Mouse (Mus musculus) forebrain, embryonic 10.5 days (tissue): ENCODE data around the gene Atg9a. TPM values are rescaled to one million over a fixed set of nuclear protein-coding genes. Genes with fewer than 3 reads are reported as not detected.

Source experiments
- DNase-seq: peaks from one replicate; pipeline ENCODE4 v3.0.0-alpha.2; 2017; ENCODE audit warnings: low spot score; ENCODE audit errors: extremely low spot score
- H3K27ac ChIP-seq: fragments of 300-500 bp; sonication (generic); 2 replicates; pipeline ENCODE4 v1.5.1; 2016; ENCODE audit warnings: mild to moderate bottlenecking
- H3K27me3 ChIP-seq: fragments of 300-500 bp; sonication (generic); 2 replicates; pipeline ENCODE4 v1.6.1; 2016; ENCODE audit warnings: mild to moderate bottlenecking; ENCODE audit not compliant: poor library complexity, severe bottlenecking
- H3K36me3 ChIP-seq: fragments of 300-500 bp; sonication (generic); replicated peaks from 2 replicates; pipeline ENCODE4 v1.6.1; 2016; ENCODE audit warnings: mild to moderate bottlenecking, moderate library complexity
- H3K4me1 ChIP-seq: fragments of 300-500 bp; sonication (generic); 2 replicates; pipeline ENCODE4 v1.6.1; 2016
- H3K4me3 ChIP-seq: fragments of 300-500 bp; sonication (generic); 2 replicates; pipeline ENCODE4 v1.5.1; 2016; ENCODE audit warnings: mild to moderate bottlenecking, moderate library complexity
- H3K9me3 ChIP-seq: fragments of 300-500 bp; sonication (generic); 2 replicates; pipeline ENCODE4 v1.6.1; 2016; ENCODE audit warnings: mild to moderate bottlenecking, moderate library complexity
- WGBS: fragments of 180-500 bp; shearing (Covaris S2); methylation state at CpG from one replicate; pipeline ENCODE4 v1.1.7; 2016; 5-methylcytosine and 5-hydroxymethylcytosine counted together
- microRNA-seq: library from miRNA; unstranded; fragments of <30 nt; microRNA quantifications from one replicate; pipeline ENCODE4, GENCODE M21; 2017
- polyA plus RNA-seq: library from polyadenylated mRNA; unstranded; fragments of >200 nt; fragmentation: Nextera tagmentation; extraction: Ambion mirVana; gene quantifications from 2 replicates; pipeline ENCODE4 v1.2.1, GENCODE M21; 2016

Gene Atg9a
- polyA plus RNA-seq, 1 experiment from 2014 or later, result 19.2 TPM

GRCm38 (mm10) chr1:75145589-75145988 lies 46.4 kb downstream of the Atg9a start:
- H3K27ac ChIP-seq, result no peak overlapping the region
- H3K36me3 ChIP-seq, result peaks cover 57% of the 10 kb centered on the region
- peaks cover 6% of the 10 kb centered on the region; the same call in 1 of the 2 replicates for H3K27me3 ChIP-seq
- peaks cover 34% of the 10 kb centered on the region for H3K4me1 ChIP-seq
- no peaks in the 10 kb centered on the region for H3K9me3 ChIP-seq
- WGBS, result 98% methylated on average over 3 of the region's 3 CpGs
- H3K4me3 ChIP-seq, result no peak overlapping the region
- DNase-seq, result no peak

DNA sequence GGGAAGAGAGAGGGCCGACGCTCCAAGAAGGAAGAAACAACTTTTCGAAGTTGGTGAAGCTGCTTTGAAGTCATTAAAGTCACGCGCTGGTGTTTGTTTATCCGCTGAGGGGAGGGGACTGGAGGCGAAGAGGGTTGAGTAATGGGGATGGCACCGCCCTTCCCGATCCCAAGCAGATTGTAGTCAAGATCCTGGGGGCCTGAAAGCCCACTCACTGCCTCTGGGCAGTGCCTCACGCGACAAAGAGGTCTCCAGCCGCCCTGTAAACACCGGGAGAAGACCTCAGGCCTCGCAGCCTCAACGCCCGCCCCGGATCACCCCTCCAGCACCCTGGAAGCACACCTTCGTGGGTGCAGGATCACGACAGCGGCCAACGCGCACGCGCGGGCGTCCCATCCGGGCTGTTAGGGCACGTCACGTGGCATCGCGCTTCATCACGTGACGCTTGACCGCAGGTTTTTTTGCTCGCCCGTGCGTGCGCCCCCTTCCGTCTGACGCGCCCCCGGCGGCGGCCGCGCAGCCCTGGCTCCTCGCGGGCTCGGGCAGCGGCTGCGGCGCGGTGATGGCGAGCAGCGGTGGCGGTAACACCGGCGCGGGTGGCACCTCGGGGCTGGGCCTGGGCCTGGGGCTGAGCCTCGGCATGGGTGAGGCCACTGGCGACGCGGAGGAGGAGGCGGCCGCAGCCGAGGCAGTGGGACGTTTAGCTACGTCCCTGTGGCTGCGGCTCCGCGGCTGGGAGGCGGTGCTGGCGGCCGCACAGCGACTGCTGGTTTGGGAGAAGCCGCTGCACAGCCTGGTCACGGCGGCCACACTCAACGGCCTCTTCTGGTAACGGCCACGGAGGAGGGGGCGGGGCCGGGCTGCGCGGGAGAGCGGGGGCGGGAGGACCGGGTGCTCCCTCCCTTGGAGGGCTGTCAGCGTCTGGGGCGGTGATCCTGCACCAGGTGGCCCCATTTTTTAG lies 49.4 kb downstream of the Atg9a start, which contains the start of the genes Cnppd1 and Retreg2:
TSS of gene Cnppd1 (minus strand) at position 411 of the 961 bp plus-strand sequence.
TSS of gene Retreg2 (plus strand) at position 478 of the 961 bp plus-strand sequence.
- peaks cover 6% of the 10 kb centered on the region; the same call in 1 of the 2 replicates for H3K27me3 ChIP-seq
- under 1% methylated on average over 89 of the region's 91 CpGs for WGBS
- H3K27ac ChIP-seq, result peak within 1 kb of the TSS; percentile 97
- peaks cover 34% of the 10 kb centered on the region for H3K4me1 ChIP-seq
- peak; percentile 97 for DNase-seq
- peak within 1 kb of the TSS; percentile 88 for H3K4me3 ChIP-seq
- peaks cover 61% of the 10 kb centered on the region for H3K36me3 ChIP-seq
- no peaks in the 10 kb centered on the region for H3K9me3 ChIP-seq

- under 1% methylated on average over 53 of the region's 53 CpGs for WGBS
- H3K9me3 ChIP-seq, result no peaks in the 10 kb centered on the region
- H3K27me3 ChIP-seq, result peaks cover 6% of the 10 kb centered on the region; the same call in 1 of the 2 replicates
- DNase-seq, result peak; percentile 44
- H3K27ac ChIP-seq, result peak overlapping the region; percentile 97
- peaks cover 34% of the 10 kb centered on the region for H3K4me1 ChIP-seq
- peak overlapping the region; percentile 88 for H3K4me3 ChIP-seq
- peaks cover 61% of the 10 kb centered on the region for H3K36me3 ChIP-seq
Observed at GRCm38 (mm10) chr1:75141486-75142190, 50.4 kb downstream of the Atg9a start.

DNA sequence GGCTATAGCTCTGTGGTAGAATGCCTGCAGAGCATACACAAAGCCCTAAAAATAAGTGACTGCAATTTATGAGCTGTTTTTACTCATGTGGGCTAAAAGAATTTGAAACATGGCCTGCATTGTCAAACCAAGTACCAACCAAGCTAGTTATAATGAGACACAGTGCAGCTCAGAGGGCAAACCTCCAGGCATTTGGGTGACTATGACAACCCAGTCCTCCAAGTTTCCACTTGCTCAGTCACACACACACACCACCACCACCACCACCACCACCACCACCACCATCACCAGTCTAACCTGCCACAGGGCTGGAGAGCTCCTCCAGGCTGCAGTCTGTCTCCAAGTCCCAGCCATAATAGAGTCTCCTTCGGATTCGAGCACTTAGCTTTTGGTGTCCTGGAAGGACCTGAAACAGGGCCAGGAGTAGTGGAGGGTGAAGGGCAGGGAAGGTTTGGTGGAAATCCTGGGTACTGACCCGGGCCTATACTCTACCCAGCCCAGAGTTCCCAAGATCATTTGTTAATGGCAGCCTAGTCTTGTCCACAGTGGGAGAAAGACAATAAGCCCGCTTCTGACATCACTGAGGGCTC lies 51.3 kb downstream of the Atg9a start:
- peak overlapping the region; percentile 88 for H3K4me3 ChIP-seq
- WGBS, result 69% methylated on average over 4 of the region's 4 CpGs
- H3K27me3 ChIP-seq, result peaks cover 6% of the 10 kb centered on the region; the same call in 1 of the 2 replicates
- no peaks in the 10 kb centered on the region for H3K9me3 ChIP-seq
- DNase-seq, result no peak
- H3K27ac ChIP-seq, result peak overlapping the region; percentile 97
- H3K4me1 ChIP-seq, result peaks cover 34% of the 10 kb centered on the region
- peaks cover 61% of the 10 kb centered on the region for H3K36me3 ChIP-seq

DNA sequence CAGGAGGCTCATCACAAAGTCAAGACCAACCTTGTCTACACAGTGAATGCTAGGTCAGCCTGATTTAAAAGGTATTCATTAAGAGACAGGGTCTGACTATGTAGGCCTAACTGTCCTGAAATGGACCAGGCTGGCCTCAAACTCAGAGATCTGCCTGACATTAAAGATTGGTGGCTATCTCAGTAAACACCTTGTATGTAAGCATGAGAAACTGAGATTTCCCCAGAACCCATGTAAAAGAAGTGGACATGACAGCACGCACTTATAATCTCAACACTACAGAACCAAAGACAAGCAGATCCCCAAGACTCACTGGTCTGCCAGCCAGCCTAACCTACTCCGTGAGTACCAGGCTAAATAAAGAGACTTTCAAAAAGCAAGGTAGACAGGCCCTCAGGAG lies 53.5 kb downstream of the Atg9a start:
- WGBS, result 93% methylated on average over 2 of the region's 2 CpGs
- H3K36me3 ChIP-seq, result peaks cover 48% of the 10 kb centered on the region
- no peak overlapping the region for H3K4me3 ChIP-seq
- H3K27ac ChIP-seq, result no peak overlapping the region
- peaks cover 6% of the 10 kb centered on the region; the same call in 1 of the 2 replicates for H3K27me3 ChIP-seq
- no peak for DNase-seq
- peaks cover 25% of the 10 kb centered on the region for H3K4me1 ChIP-seq
- H3K9me3 ChIP-seq, result no peaks in the 10 kb centered on the region

GRCm38 (mm10) chr1:75136730-75137129 lies 55.3 kb downstream of the Atg9a start:
- peaks cover 12% of the 10 kb centered on the region for H3K4me1 ChIP-seq
- 79% methylated on average over 3 of the region's 3 CpGs for WGBS
- no peak for DNase-seq

DNA sequence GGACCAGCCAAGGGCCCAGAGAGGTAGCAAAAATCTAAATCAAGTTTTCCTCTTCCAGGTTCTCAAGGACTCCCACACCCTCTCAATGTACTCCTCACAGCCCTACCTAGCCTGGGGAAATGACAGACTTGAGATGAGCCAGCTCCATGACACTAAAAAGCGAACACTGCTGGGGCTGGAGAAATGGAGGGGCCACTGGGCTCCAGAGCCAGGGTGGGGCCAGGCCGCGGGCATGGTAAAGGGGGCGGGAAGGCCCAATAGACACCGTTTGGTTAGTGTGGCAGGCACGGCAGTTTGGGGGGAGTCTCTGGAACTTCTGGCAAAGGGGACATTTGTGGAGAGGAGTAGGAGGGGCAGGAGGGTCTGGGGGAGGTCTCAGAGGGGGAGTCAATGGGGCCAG lies 55.7 kb downstream of the Atg9a start:
- DNase-seq, result no peak
- Histone ChIP-seq H3K4me3 (no peak overlapping the region), H3K4me1 (peaks cover 7% of the 10 kb centered on the region), H3K9me3 (no peaks in the 10 kb centered on the region), H3K27ac (0 out of 2 replicates have a peak overlapping the region, but pooled peaks have one; percentile 26), H3K36me3 (peaks cover 48% of the 10 kb centered on the region), H3K27me3 (peaks cover 6% of the 10 kb centered on the region; the same call in 1 of the 2 replicates)
- WGBS, result 91% methylated on average over 6 of the region's 6 CpGs

More at GRCm38 (mm10) chr1:75136730-75137129, 55.3 kb downstream of the Atg9a start:
- no peak overlapping the region for H3K4me3 ChIP-seq
- H3K27ac ChIP-seq, result 0 out of 2 replicates have a peak overlapping the region, but pooled peaks have one; percentile 26
- no peaks in the 10 kb centered on the region for H3K9me3 ChIP-seq
- peaks cover 48% of the 10 kb centered on the region for H3K36me3 ChIP-seq
- peaks cover 6% of the 10 kb centered on the region; the same call in 1 of the 2 replicates for H3K27me3 ChIP-seq

DNA sequence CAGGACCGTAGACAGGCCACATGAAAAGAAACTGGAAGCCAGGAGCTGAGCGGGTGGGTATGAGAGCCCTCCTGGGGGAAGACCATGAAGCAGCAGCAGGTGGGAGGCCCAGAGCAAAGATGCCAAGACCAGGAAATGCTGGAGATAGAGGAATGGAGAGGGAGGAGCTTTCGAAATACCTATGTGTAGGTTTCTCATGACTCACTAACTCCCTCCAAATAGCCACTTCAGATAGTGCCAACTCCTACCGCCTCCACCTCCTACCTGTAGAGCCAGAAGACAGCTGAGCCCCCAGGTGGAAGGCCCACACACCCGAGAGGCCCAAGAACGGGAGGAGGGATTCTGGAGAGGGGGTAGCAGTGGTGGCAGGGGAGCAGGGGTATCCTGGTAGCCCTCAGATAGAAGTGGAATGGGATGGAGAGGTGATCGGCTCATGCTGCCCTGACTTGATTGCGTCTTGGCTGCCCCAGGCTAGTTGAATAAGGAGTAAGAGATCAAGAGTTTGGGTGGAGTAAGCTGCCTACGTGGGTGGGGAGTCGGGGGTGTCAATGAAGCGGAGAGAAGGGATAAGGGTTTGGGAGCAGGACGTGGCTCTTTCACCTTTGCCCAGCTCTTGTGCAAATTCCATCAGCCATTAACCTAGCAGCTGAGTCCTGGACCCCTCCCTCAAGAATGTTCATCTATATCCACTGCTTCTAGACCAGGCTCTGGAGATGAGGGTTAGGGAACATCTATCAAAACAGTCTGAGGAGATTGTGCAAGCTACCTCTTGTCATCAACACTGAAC lies 58.4 kb downstream of the Atg9a start, which contains the start of gene Slc23a3:
TSS of gene Slc23a3 (minus strand) at position 470 of the 787 bp plus-strand sequence.
- no peak within 1 kb of the TSS for H3K4me3 ChIP-seq
- H3K9me3 ChIP-seq, result no peaks in the 10 kb centered on the region
- no peaks in the 10 kb centered on the region for H3K27me3 ChIP-seq
- WGBS, result 69% methylated on average over 12 of the region's 12 CpGs
- DNase-seq, result no peak
- H3K27ac ChIP-seq, result no peak within 1 kb of the TSS
- no peaks in the 10 kb centered on the region for H3K4me1 ChIP-seq
- H3K36me3 ChIP-seq, result peaks cover 34% of the 10 kb centered on the region

Small RNA genes within 50 kb of the gene (microRNA-seq; reads per million reads assigned to microRNA genes)
- not detected for gene Gm27943

Other genes starting within 250 kb of the Atg9a start
- gene Ihh, start 240.5 kb downstream of the Atg9a start, polyA plus RNA-seq, result 0.10 TPM in 1 of 2 replicates, not detected in the other
- gene Nhej1, start 67.0 kb downstream of the Atg9a start, polyA plus RNA-seq, result 12.2 and 12.4 TPM in 2 replicates
- not detected in 2 replicates for gene Slc23a3, start 58.3 kb downstream of the Atg9a start, polyA plus RNA-seq
- 41.0 and 43.6 TPM in 2 replicates for gene Cnppd1, start 49.5 kb downstream of the Atg9a start, polyA plus RNA-seq
- 42.0 and 42.7 TPM in 2 replicates for gene Retreg2, start 49.4 kb downstream of the Atg9a start, polyA plus RNA-seq
- gene Zfand2b, start 23.6 kb downstream of the Atg9a start, polyA plus RNA-seq, result 26.8 and 29.0 TPM in 2 replicates
- 41.9 and 45.4 TPM in 2 replicates for gene Abcb6, start 11.8 kb downstream of the Atg9a start, polyA plus RNA-seq
- 20.9 and 24.1 TPM in 2 replicates for gene Ankzf1, start within 50 bp of the Atg9a start, polyA plus RNA-seq
- gene Glb1l, start 18.6 kb upstream of the Atg9a start, polyA plus RNA-seq, result 14.4 and 15.3 TPM in 2 replicates
- 151 and 153 TPM in 2 replicates for gene Stk16, start 18.6 kb upstream of the Atg9a start, polyA plus RNA-seq
- gene Tuba4a, start 27.7 kb upstream of the Atg9a start, polyA plus RNA-seq, result 11.0 and 13.7 TPM in 2 replicates
- not detected in 2 replicates for gene A630095N17Rik, start 39.9 kb upstream of the Atg9a start, polyA plus RNA-seq
- gene Dnajb2, start 44.2 kb upstream of the Atg9a start, polyA plus RNA-seq, result 28.0 and 28.6 TPM in 2 replicates
- gene Ptprn, start 72.3 kb upstream of the Atg9a start, polyA plus RNA-seq, result 1.5 and 1.6 TPM in 2 replicates
- 2.6 and 3.4 TPM in 2 replicates for gene Resp18, start 86.2 kb upstream of the Atg9a start, polyA plus RNA-seq
- gene Dnpep, start 125.8 kb upstream of the Atg9a start, polyA plus RNA-seq, result 124 and 126 TPM in 2 replicates
- gene Des, start 168.1 kb upstream of the Atg9a start, polyA plus RNA-seq, result 2.6 and 4.3 TPM in 2 replicates
- gene Speg, start 183.1 kb upstream of the Atg9a start, polyA plus RNA-seq, result 23.2 and 29.3 TPM in 2 replicates
- gene Gmppa, start 243.7 kb upstream of the Atg9a start, polyA plus RNA-seq, result 55.9 and 60.1 TPM in 2 replicates